Mouse (Mus musculus) regulatory T cell (primary cell): ENCODE measurements at regions not wholly inside any gene's neighbourhood (a gene's known extent, or its start where the extent isn't known, plus 50 kb on each side); places are given as distances from the start of the nearest gene placed in this dataset.

ENCODE experiments used
- in situ Hi-C: fragments of 300-600 bp; cut with MboI, MseI; formaldehyde crosslinking; loops from one replicate; pipeline ENCODE4 v1.15.1; 2025; ENCODE audit warnings: high pct_unique_total_duplicates

- in situ Hi-C loops: no loop called here
Observed at GRCm38 (mm10) chr4:54407930-54408329, 536.9 kb upstream of the Zfp462 start.

DNA sequence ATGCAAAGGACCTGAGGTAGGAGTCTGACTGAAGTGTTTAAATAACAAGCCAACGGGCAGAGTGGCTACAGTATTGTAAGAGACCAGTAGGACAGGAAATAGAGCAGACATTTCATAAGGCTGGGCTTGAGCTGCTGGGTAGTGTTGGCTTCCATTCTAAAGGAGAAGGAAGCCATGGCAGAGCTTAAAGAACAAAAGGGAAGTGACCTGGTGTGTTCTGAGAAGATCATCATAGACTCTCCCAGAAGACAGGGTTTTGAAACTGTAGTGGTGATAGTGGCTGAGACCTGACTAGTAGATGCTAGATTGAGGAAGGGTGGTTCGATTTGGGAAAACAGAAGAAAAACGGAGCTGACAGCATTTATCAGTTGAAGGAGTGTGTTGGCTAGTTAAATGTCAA lies 514.1 kb upstream of the Zfp462 start:
- in situ Hi-C loops: no loop called here

DNA sequence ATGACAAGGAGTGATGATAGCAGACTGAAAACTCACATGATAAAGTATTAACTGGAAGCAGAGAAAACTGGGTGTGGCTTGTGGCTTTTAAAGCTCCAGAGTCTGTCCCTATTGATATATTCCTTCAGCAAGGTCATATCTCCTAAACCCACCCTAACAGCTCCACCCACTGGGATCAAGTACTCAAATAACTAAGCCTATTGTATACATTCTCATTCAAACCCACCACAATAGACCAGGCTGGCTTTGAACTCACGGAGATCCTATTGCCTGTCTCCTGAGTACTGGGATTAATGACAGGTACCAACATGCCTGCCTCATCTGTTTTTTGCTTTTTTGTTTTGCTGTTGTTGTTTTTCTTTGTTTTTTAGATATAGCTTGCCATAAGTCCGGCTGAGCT lies 484.3 kb upstream of the Zfp462 start:
- in situ Hi-C loops: no loop called here

- in situ Hi-C loops: no loop called here
Observed at GRCm38 (mm10) chr4:54469176-54469575, 475.7 kb upstream of the Zfp462 start.

- in situ Hi-C loops: no loop called here
Observed at GRCm38 (mm10) chr4:54470022-54471008, 474.5 kb upstream of the Zfp462 start.

GRCm38 (mm10) chr4:54471009-54471408 lies 473.8 kb upstream of the Zfp462 start:
- in situ Hi-C loops: no loop called here

DNA sequence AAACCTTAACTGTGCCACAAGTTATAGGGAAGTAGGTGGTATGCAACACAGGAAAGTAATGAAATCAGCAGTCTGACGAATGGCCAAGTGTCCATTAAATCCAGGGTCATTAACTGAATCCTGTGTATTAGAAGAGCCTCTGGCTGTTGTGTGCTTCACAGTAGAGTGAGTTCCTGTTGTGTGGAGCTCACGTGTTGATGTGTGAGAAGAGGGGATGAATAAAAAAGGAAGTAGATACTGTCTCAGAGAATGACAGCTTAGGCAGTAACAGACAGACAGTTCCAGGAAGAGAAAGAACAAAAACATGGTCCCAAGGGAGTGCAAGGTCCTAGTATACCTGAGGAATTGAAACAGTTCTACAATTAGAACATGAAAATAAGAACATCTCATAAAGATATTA lies 463.1 kb upstream of the Zfp462 start:
- in situ Hi-C loops: no loop called here

DNA sequence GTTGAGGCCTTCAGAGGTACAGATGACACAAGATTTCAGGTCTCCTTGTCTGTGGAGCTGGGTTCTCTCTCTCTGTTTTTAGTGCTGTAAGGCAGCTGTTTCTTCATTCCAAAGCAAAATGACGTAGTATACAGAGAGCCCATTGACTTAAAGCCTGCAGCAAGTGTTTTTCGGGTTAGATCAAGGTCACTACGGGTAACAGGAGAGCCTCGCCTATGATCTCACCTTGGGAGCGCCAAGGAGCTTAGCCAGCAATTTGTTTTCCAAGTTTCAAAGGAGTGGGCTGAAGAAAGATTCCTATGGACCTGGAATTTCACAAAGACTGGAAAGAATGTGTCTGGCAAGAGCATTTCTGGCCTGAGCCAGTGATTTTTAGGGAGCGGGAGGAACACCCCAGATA lies 451.8 kb upstream of the Zfp462 start:
- in situ Hi-C loops: no loop called here

GRCm38 (mm10) chr4:54497312-54497994 lies 447.4 kb upstream of the Zfp462 start:
- in situ Hi-C loops: no loop called here

DNA sequence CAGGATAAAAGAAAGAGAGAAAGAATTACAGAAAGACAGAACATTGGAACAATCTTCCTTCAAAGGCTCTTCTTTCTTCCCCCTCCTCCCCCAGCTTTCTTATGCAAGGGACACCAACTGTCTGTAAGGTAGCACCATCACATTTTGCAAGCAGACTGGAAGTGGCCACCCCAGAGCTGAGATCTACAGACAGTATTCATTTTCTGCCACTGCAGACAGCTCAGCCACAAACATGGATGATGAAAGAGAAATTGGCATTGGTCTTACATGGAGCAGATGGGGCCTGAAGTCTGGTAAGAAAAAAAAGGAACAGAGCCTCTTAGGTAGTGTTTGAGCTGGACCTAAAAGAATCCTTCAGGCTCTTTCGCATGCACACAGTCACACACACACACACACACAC lies 428.9 kb upstream of the Zfp462 start:
- in situ Hi-C loops: loop anchor here (25.0 kb wide), 1 partner anchor 754 kb away; no protein-coding TSS in a partner anchor

DNA sequence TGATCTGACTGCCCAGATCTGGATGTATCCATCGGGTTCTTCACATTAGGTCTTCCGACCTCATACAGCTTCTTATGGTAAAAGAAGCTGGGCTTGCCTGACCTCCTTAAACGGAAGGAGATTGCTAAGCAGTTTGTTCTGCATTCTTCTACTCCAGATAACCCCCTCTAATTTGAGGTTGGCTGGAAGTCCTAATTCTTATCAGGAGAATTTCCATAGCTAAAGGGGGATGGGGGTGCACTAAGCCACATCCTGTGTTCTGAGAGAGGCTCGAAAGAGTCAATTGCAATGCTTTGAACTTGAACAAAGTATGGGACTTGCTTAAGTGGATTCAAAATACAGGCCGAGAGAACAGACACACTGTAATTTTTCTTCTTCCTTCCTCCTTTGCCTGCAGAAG lies 421.6 kb upstream of the Zfp462 start:
- in situ Hi-C loops: loop anchor here (25.0 kb wide), 1 partner anchor 761 kb away; no protein-coding TSS in a partner anchor

DNA sequence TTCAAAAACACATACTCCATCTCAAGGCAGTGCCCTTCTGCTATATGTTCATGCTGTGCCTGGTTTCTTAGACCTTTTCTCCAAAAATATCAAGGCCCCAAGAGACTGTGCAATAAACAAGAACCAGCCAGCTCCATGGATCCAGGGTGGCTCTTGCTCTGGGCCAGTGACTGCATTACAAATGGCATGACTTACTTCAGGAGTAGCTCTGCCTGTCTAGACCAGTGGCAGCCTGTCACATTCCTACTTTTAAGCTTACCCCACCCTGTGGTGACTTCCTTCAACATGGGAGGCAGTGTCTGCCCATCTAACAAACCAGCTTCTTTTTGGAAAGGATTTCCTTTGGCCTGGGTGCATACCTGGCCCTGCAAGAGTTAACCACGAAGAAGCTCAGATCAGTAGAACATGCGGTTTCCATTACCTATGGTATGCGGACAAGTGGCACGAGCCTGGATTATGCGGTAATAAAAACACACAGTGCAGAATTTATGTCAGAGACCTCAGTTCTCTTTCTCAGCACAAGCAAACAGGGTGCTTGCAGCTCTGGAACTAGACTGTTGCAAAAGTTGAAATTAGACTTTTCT lies 418.8 kb upstream of the Zfp462 start:
- in situ Hi-C loops: no loop called here

DNA sequence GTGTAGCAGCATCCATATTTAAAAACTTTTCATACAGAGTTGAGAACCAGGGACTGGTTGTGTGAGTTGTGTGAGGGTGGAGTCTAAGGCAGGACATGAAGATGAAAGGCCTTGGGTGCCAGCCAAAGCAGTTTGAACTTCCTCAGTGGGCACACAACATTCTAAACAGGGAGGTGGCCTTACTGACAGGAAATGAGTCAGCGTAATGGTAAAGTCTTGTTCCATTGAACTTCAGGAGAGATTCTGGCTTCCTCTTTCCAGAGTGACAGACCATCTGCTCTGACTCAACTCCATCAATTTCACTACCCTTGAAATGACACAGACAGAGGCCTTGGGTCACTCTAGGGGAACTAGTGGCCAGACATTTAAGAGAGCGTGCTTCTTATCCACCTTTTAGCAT lies 417.2 kb upstream of the Zfp462 start:
- in situ Hi-C loops: no loop called here

DNA sequence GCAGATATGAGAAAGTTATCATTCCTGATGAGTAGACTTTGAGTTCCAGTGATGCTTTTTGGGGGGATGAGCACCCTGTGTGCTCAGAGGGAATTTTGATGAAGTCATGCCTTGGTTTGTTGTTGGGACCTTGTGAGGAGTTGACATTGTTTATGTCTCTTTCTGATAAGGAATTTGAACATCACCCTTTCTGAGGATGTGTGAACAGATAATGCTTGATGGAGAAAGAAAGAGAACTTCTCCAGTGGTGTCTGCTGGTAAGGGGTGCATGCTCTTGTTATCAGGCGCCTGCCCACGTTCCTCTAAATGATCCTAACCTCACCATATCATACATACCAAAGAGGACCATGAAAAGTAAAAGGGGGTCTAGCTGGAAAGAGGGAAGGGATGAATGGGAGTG lies 413.1 kb upstream of the Zfp462 start:
- in situ Hi-C loops: no loop called here

DNA sequence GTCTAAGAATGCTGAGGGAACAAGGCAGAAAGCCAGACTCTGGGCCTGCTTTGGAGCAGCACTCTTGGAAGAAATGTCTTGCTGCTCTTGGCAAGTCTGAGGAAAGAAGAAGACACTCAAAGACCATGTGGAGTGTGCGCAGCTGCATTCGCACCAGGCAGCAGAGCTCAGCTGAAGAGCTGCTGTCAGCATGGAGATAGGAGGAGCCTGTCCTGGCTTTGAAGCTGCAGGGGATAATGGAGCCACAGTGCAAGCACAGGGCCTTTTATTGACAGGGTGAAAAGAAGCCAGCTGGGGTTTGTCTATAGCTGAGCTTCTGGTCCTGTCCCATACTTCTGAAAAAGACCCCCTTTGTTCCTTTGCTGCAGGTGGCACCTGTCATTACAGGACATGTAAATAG lies 411.0 kb upstream of the Zfp462 start:
- in situ Hi-C loops: no loop called here

GRCm38 (mm10) chr4:54552864-54553618 lies 391.8 kb upstream of the Zfp462 start:
- in situ Hi-C loops: no loop called here

DNA sequence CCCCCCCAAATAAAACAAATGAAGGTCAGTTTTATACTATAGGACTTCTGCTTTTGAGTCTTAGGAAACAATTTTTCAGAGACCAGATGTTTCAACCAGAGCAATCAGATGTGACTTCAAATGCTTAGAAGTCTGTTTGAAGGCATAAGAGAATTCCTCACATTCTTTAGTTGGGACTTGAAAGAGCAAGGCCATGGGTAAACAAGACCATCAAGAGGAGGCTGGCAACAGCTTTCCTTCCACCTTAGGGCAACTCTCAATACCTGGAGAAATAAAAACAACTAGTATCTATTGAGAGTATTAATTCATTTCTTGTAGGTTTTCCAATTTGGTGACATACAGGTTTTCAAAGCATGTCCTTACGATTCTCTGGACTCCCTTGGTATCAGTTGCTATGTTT lies 381.8 kb upstream of the Zfp462 start:
- in situ Hi-C loops: no loop called here

DNA sequence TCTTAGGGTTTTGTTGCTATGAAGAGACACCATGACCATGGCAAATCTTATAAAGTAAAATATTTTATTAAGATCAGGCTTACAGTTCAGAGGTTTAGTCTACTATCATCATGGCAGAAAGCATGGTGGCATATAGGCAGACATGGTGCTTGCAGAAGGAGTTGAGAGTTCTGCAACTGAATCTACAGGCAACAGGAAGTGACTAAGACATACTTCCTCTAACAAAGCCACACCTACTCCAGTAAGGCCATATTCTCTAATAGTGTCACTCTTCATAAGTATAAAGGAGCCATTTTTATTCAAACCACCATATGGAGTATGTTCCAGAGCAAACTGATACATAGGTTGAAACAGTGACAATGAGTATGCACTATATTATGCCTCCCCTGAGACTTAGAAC lies 371.7 kb upstream of the Zfp462 start:
- in situ Hi-C loops: no loop called here

DNA sequence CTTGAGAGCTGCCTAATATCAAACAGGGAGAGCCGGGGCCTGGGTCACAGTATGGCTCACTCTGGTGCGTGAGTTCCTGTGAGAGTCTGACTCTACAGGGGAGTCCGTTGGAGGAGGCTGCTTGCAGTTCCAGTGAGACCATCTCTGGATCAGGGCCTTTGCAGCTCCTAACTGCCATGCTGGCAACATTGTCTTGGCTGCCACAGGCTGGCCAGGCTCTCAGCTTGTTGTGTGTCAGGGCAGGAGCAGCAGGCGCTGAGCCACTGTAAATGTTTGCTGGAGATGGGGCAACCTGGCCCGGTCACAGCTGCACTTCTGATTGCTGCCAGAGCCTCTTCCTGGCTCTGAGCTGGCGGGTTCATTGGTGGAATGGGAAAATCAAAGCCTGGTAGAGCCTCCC lies 357.7 kb upstream of the Zfp462 start:
- in situ Hi-C loops: no loop called here

DNA sequence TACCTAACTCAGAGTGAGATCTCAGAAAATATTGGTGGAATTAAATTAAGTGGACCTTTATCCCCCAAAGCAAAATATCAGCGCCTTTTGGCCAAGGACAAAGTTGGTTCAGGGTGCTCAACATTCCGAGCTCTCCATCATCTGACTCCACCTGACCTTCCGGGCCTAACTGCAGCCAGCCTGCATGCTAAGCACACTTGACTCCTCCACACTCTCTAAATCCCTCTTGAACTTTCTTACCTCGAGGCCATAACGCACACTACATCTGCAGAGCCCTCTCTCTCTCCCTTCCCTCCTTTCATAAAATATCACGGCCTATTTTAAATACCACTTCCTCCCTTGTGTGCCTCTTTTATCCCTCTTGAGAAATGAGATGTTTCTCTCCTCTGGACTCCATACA lies 356.1 kb upstream of the Zfp462 start:
- in situ Hi-C loops: no loop called here

- in situ Hi-C loops: no loop called here
Observed at GRCm38 (mm10) chr4:54601671-54602512, 343.0 kb upstream of the Zfp462 start.
